Mouse (Mus musculus) limb, embryonic 13.5 days (tissue): ENCODE results near the gene Slc2a6. TPM values are rescaled to one million over a fixed set of nuclear protein-coding genes. Genes with fewer than 3 reads are reported as not detected.

ENCODE experiments used
- ATAC-seq: fragments of 200-750 bp; cut with Nextera tagmentation; 2 replicates; pipeline ENCODE4 v1.8.0; 2017; ENCODE audit warnings: low read depth, moderate number of reproducible peaks, moderate TSS enrichment; ENCODE audit not compliant: low FRiP score
- H3K27ac ChIP-seq: fragments of 300-500 bp; sonication (generic); 2 replicates; pipeline ENCODE4 v1.5.1; 2015; ENCODE audit warnings: inconsistent platforms, mild to moderate bottlenecking, moderate library complexity
- H3K27me3 ChIP-seq: fragments of 300-500 bp; sonication (generic); 2 replicates; pipeline ENCODE4 v1.6.1; 2015; ENCODE audit warnings: mild to moderate bottlenecking, inconsistent platforms
- H3K36me3 ChIP-seq: fragments of 300-500 bp; sonication (generic); 2 replicates; pipeline ENCODE4 v1.6.1; 2015; ENCODE audit warnings: inconsistent platforms, mild to moderate bottlenecking, moderate library complexity
- H3K4me1 ChIP-seq: fragments of 300-500 bp; sonication (generic); 2 replicates; pipeline ENCODE4 v1.6.1; 2015; ENCODE audit warnings: inconsistent platforms
- H3K4me2 ChIP-seq: fragments of 300-500 bp; sonication (generic); replicated peaks from 2 replicates; pipeline ENCODE4 v1.6.1; 2015; ENCODE audit warnings: inconsistent platforms, mild to moderate bottlenecking, moderate library complexity
- H3K4me3 ChIP-seq: fragments of 300-500 bp; sonication (generic); 2 replicates; pipeline ENCODE4 v1.5.1; 2015; ENCODE audit warnings: moderate library complexity, mild to moderate bottlenecking, inconsistent platforms
- H3K9ac ChIP-seq: fragments of 300-500 bp; sonication (generic); 2 replicates; pipeline ENCODE4 v1.6.1; 2015; ENCODE audit warnings: mild to moderate bottlenecking, inconsistent platforms
- H3K9me3 ChIP-seq: fragments of 300-500 bp; sonication (generic); 2 replicates; pipeline ENCODE4 v1.6.1; 2016; ENCODE audit warnings: inconsistent platforms
- WGBS: fragments of 180-500 bp; shearing (Covaris S2); methylation state at CpG from one replicate; pipeline ENCODE4 v1.1.7; 2015; 5-methylcytosine and 5-hydroxymethylcytosine counted together
- polyA plus RNA-seq: library from polyadenylated mRNA; unstranded; fragments of >200 nt; fragmentation: Nextera tagmentation; extraction: Ambion mirVana; gene quantifications from 2 replicates; pipeline ENCODE4 v1.2.1, GENCODE M21; 2015

The Slc2a6 gene
- polyA plus RNA-seq, 1 experiment from 2014 or later, result 0.75 TPM

GRCm38 (mm10) chr2:27058251-27058650 is 30.5 kb upstream of the Slc2a6 start:
- Histone ChIP-seq H3K27me3 (no peaks in the 10 kb centered on the region), H3K4me3 (peak overlapping the region; percentile 4; the same call in 1 of the 2 replicates), H3K36me3 (no peaks in the 10 kb centered on the region), H3K4me2 (peak overlapping the region; percentile 50), H3K9me3 (no peaks in the 10 kb centered on the region), H3K27ac (peak overlapping the region; percentile 75; the same call in 1 of the 2 replicates), H3K9ac (peak overlapping the region; percentile 3; the same call in 1 of the 2 replicates), H3K4me1 (peaks cover 37% of the 10 kb centered on the region)
- ATAC-seq, result 0 out of 2 replicates have a peak, but pooled peaks have one; percentile 12
- WGBS, result 15% methylated on average over 4 of the region's 4 CpGs

GRCm38 (mm10) chr2:27049408-27049807 is 21.6 kb upstream of the Slc2a6 start:
- H3K27me3 ChIP-seq, result no peaks in the 10 kb centered on the region
- H3K36me3 ChIP-seq, result no peaks in the 10 kb centered on the region
- no peak overlapping the region for H3K4me3 ChIP-seq
- ATAC-seq, result no peak
- 70% methylated on average over 6 of the region's 6 CpGs for WGBS
- no peak overlapping the region for H3K4me2 ChIP-seq
- no peaks in the 10 kb centered on the region for H3K9me3 ChIP-seq
- no peak overlapping the region for H3K27ac ChIP-seq
- H3K9ac ChIP-seq, result no peak overlapping the region
- H3K4me1 ChIP-seq, result no peaks in the 10 kb centered on the region

- ATAC-seq, result no peak
- WGBS, result 69% methylated on average over 8 of the region's 8 CpGs
- H3K27ac ChIP-seq, result no peak overlapping the region
Measured at GRCm38 (mm10) chr2:27045979-27046770, 18.4 kb upstream of the Slc2a6 start.

GRCm38 (mm10) chr2:27044641-27045040 is 16.8 kb upstream of the Slc2a6 start:
- 67% methylated on average over 3 of the region's 3 CpGs for WGBS
- H3K27ac ChIP-seq, result no peak overlapping the region
- no peak overlapping the region for H3K4me2 ChIP-seq
- no peak overlapping the region for H3K4me3 ChIP-seq
- H3K27me3 ChIP-seq, result no peaks in the 10 kb centered on the region
- no peak for ATAC-seq
- no peaks in the 10 kb centered on the region for H3K9me3 ChIP-seq
- H3K4me1 ChIP-seq, result no peaks in the 10 kb centered on the region
- H3K36me3 ChIP-seq, result no peaks in the 10 kb centered on the region
- H3K9ac ChIP-seq, result no peak overlapping the region

More at GRCm38 (mm10) chr2:27045979-27046770, 18.4 kb upstream of the Slc2a6 start:
- Histone ChIP-seq H3K4me2 (no peak overlapping the region), H3K4me3 (no peak overlapping the region), H3K9me3 (no peaks in the 10 kb centered on the region), H3K9ac (no peak overlapping the region), H3K4me1 (no peaks in the 10 kb centered on the region), H3K36me3 (no peaks in the 10 kb centered on the region), H3K27me3 (no peaks in the 10 kb centered on the region)

GRCm38 (mm10) chr2:27044166-27044565 is 16.4 kb upstream of the Slc2a6 start:
- Histone ChIP-seq H3K9ac (no peak overlapping the region), H3K4me2 (no peak overlapping the region), H3K4me1 (no peaks in the 10 kb centered on the region), H3K27me3 (no peaks in the 10 kb centered on the region), H3K4me3 (no peak overlapping the region), H3K27ac (no peak overlapping the region), H3K9me3 (no peaks in the 10 kb centered on the region), H3K36me3 (no peaks in the 10 kb centered on the region)
- ATAC-seq, result no peak
- WGBS, result 78% methylated on average over 4 of the region's 4 CpGs

GRCm38 (mm10) chr2:27043461-27043860 is 15.7 kb upstream of the Slc2a6 start:
- Histone ChIP-seq H3K4me3 (no peak overlapping the region), H3K4me1 (no peaks in the 10 kb centered on the region), H3K36me3 (no peaks in the 10 kb centered on the region), H3K4me2 (no peak overlapping the region), H3K27me3 (no peaks in the 10 kb centered on the region), H3K9me3 (no peaks in the 10 kb centered on the region), H3K27ac (no peak overlapping the region), H3K9ac (no peak overlapping the region)
- 14% methylated on average over 3 of the region's 3 CpGs for WGBS
- peak; percentile 87 for ATAC-seq

GRCm38 (mm10) chr2:27042131-27042844 is 14.5 kb upstream of the Slc2a6 start:
- no peak for ATAC-seq
- Histone ChIP-seq H3K4me3 (no peak overlapping the region), H3K27ac (no peak overlapping the region), H3K9me3 (no peaks in the 10 kb centered on the region), H3K9ac (peak overlapping the region; percentile 0; the same call in 1 of the 2 replicates), H3K4me1 (no peaks in the 10 kb centered on the region), H3K27me3 (no peaks in the 10 kb centered on the region), H3K4me2 (no peak overlapping the region), H3K36me3 (no peaks in the 10 kb centered on the region)
- WGBS, result 69% methylated on average over 8 of the region's 8 CpGs

GRCm38 (mm10) chr2:27039286-27039685 is 11.5 kb upstream of the Slc2a6 start:
- H3K4me2 ChIP-seq, result no peak overlapping the region
- no peak overlapping the region for H3K4me3 ChIP-seq
- no peaks in the 10 kb centered on the region for H3K36me3 ChIP-seq
- no peak for ATAC-seq
- WGBS, result 6% methylated on average over 1 of the region's 1 CpGs
- no peak overlapping the region for H3K27ac ChIP-seq
- 0 out of 2 replicates have a peak overlapping the region, but pooled peaks have one; percentile 25 for H3K9ac ChIP-seq
- no peaks in the 10 kb centered on the region for H3K27me3 ChIP-seq
- no peaks in the 10 kb centered on the region for H3K4me1 ChIP-seq
- H3K9me3 ChIP-seq, result no peaks in the 10 kb centered on the region

DNA sequence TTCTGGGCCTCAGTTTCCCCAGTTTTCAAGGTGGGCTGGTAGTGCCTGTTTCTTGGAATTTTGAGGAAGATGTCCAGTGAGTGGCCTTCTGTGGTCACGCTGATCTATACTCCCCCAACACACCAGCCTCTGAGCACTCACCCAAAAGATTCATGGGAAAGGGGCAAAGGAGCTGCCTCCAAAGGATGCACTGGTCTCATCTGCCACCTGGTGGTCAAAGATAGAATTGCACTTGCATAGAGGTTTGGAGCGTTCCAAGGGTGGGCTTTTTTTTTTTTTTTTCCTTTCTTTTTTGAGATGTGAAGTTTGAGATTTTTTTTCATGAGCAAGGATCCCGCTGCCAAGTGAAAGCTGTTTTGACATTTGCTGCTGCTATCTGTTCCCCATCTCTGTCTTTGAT is 10.8 kb upstream of the Slc2a6 start:
- H3K27me3 ChIP-seq, result no peaks in the 10 kb centered on the region
- 2% methylated on average over 3 of the region's 3 CpGs for WGBS
- no peaks in the 10 kb centered on the region for H3K4me1 ChIP-seq
- H3K9me3 ChIP-seq, result no peaks in the 10 kb centered on the region
- H3K9ac ChIP-seq, result 0 out of 2 replicates have a peak overlapping the region, but pooled peaks have one; percentile 25
- H3K36me3 ChIP-seq, result no peaks in the 10 kb centered on the region
- H3K4me2 ChIP-seq, result no peak overlapping the region
- no peak overlapping the region for H3K27ac ChIP-seq
- ATAC-seq, result peak; percentile 20; the same call in 1 of the 2 replicates
- no peak overlapping the region for H3K4me3 ChIP-seq

- no peaks in the 10 kb centered on the region for H3K36me3 ChIP-seq
- H3K4me2 ChIP-seq, result no peak overlapping the region
- no peak overlapping the region for H3K9ac ChIP-seq
- no peaks in the 10 kb centered on the region for H3K4me1 ChIP-seq
- H3K27ac ChIP-seq, result no peak overlapping the region
- WGBS, result 77% methylated on average over 4 of the region's 4 CpGs
- H3K9me3 ChIP-seq, result no peaks in the 10 kb centered on the region
- H3K4me3 ChIP-seq, result no peak overlapping the region
- ATAC-seq, result 0 out of 2 replicates have a peak, but pooled peaks have one; percentile 12
- H3K27me3 ChIP-seq, result no peaks in the 10 kb centered on the region
Measured at GRCm38 (mm10) chr2:27037008-27037407, 9.2 kb upstream of the Slc2a6 start.

DNA sequence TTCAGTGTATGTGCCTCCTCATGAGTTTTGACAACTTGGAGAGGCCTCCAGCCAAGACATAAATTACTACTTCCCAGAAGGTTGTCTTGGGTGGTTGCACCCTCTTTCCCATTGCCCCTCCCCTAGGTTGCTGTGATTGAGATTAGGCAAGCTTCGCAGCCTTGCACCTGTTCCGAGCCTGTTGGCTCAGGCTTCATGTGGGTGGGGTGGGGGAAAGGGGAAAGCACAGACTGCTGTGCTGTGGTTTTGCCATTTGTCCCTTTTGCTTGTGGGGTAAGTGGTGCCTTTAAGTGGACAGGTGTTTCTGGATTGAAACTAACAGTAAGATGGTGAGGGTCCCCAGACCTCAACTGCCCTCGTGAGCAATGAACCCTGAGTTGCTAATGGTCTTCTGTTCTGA is 8.2 kb upstream of the Slc2a6 start:
- Histone ChIP-seq H3K4me1 (no peaks in the 10 kb centered on the region), H3K27me3 (no peaks in the 10 kb centered on the region), H3K4me2 (no peak overlapping the region), H3K9ac (no peak overlapping the region), H3K36me3 (no peaks in the 10 kb centered on the region), H3K4me3 (no peak overlapping the region), H3K27ac (no peak overlapping the region), H3K9me3 (no peaks in the 10 kb centered on the region)
- ATAC-seq, result no peak
- 68% methylated on average over 3 of the region's 3 CpGs for WGBS

DNA sequence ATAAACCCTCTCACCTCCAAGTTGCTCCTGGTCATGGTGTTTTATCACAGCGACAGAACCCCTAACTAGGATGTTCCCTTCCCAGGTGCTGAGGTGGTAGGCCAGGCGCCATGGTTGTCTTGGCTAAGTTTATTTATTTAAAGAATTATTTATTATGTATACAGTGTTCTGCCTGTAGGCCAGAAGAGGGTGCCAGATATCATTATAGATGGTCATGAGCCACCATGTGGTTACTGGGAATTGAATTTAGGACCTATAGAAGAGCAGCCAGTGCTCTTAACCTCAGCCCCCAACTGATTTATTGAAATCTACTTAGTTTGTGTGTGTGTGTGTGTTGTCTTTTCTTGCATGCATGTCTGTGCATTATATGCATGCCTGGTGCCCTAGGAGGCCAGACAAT is 4.6 kb upstream of the Slc2a6 start:
- Histone ChIP-seq H3K4me1 (peaks cover 10% of the 10 kb centered on the region), H3K4me3 (no peak overlapping the region), H3K9me3 (no peaks in the 10 kb centered on the region), H3K27me3 (peaks cover 20% of the 10 kb centered on the region), H3K4me2 (no peak overlapping the region), H3K27ac (no peak overlapping the region), H3K9ac (no peak overlapping the region), H3K36me3 (no peaks in the 10 kb centered on the region)
- no peak for ATAC-seq
- WGBS, result 71% methylated on average over 2 of the region's 2 CpGs
